ENCODE assay signal across 9 mouse cellular contexts in the genomic region with DNA sequence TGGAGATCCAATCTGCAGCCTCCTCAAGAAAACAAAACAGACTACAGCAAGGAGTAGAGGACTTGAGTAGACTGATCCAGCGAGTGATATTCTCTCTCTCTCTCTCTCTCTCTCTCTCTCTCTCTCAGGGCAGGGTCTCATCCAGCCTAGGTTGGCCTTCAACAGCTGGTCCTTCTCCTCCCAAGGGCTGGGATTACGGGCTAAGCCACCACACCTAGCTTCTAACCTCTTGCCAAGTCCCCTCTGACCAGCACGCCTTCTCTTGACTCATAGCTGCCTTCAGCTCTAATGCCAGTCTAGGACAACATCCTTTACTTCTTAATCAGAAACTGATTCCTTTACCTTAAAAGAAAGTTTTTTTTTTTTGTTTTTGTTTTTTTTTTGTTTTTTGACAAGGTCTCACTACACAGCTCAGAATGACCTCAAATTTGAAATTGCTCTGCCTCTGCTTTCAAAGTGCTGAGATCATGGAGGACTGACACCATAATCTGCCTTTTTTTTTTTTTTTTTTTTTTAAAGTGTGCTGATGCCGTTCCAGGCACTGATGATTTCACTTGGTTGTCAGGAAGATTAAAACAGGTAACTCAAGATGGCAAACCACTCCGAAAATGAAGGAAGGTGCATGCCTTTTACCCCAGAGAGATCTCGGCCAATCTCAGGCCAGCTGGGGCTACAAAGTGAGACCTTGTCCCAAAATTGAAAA. TPM values are rescaled to one million over a fixed set of nuclear protein-coding genes. Genes with fewer than 3 reads are reported as not detected.
DNase-seq lines count a peak whose midpoint lies in the region; ATAC-seq and TF ChIP-seq lines count a peak whose summit lies in the region.
"Had no signal": no experiment of that assay in that cellular context is flagged by ENCODE, and none has a peak within 500 bp of the region (broad histone marks: within the 10 kb centered on the region; RNA-seq: fewer than 3 reads in every experiment).

No protein-coding gene starts in this region.

- no peak for DNase-seq in heart, adult 2 months
- DNase-seq in heart, adult 11 months: no peak
- DNase-seq in lung, postnatal 14 days: no peak
- no peak for DNase-seq in B cell, adult 2 months
- no peak for DNase-seq in layer of hippocampus, adult 11-12 months (ENCODE audit: low spot score)

- no peak overlapping the region for H3K4me2 ChIP-seq in lung, embryonic 15.5 days
- H3K4me2 ChIP-seq in embryonic facial prominence, embryonic 13.5 days: no peak overlapping the region
- peak overlapping the region; percentile 92 for H3K4me2 ChIP-seq in myocyte (ENCODE audit: low read depth)
- H3K4me2 ChIP-seq: limb, embryonic 13.5 days had no signal

- ATAC-seq in lung, embryonic 15.5 days (ENCODE audit: borderline replicate concordance, extremely low read depth, low FRiP score, low TSS enrichment): no peak
- no peak for ATAC-seq in embryonic facial prominence, embryonic 13.5 days (ENCODE audit: insufficient number of reproducible peaks, insufficient read depth, low FRiP score, low TSS enrichment, low read depth)

- H3K27ac ChIP-seq in heart, adult 2 months: peak overlapping the region; percentile 97
- H3K27ac ChIP-seq in lung, embryonic 15.5 days: peak overlapping the region; percentile 82
- 0 out of 2 replicates have a peak overlapping the region, but pooled peaks have one; percentile 24 for H3K27ac ChIP-seq in embryonic facial prominence, embryonic 13.5 days
- H3K27ac ChIP-seq: limb, embryonic 13.5 days had no signal

- TF ChIP-seq CTCF in heart, adult 2 months (IDR thresholded peaks at IDR 0.05): no peak

- no peak overlapping the region for H3K4me3 ChIP-seq in heart, adult 2 months
- H3K4me3 ChIP-seq in lung, embryonic 15.5 days: no peak overlapping the region
- no peak overlapping the region for H3K4me3 ChIP-seq in embryonic facial prominence, embryonic 13.5 days
- no peak overlapping the region for H3K4me3 ChIP-seq in myocyte
- H3K4me3 ChIP-seq: limb, embryonic 13.5 days had no signal

- no peaks in the 10 kb centered on the region for H3K36me3 ChIP-seq in heart, adult 2 months (ENCODE audit: control insufficient read depth, insufficient read depth, low read length)
- H3K36me3 ChIP-seq in lung, embryonic 15.5 days: no peaks in the 10 kb centered on the region
- H3K36me3 ChIP-seq in embryonic facial prominence, embryonic 13.5 days: 0 out of 2 replicates have a peak, but pooled peaks cover 6% of the 10 kb centered on the region
- peaks cover 11% of the 10 kb centered on the region for H3K36me3 ChIP-seq in myocyte (ENCODE audit: control insufficient read depth, insufficient read depth)

- H3ac ChIP-seq in myocyte (ENCODE audit: control insufficient read depth, insufficient read length): no peak overlapping the region

- intact Hi-C loops in heart, adult 2 months (cut with DNase I): no loop called here

- no peaks in the 10 kb centered on the region for H3K9me3 ChIP-seq in lung, embryonic 15.5 days
- H3K9me3 ChIP-seq in embryonic facial prominence, embryonic 13.5 days: no peaks in the 10 kb centered on the region
- H3K9me3 ChIP-seq: limb, embryonic 13.5 days had no signal

- no peak for TF ChIP-seq EP300 in heart, adult 2 months (IDR thresholded peaks at IDR 0.05; ENCODE audit: insufficient read depth, low read depth, low read length)

- no peaks in the 10 kb centered on the region for H3K27me3 ChIP-seq in heart, adult 2 months (ENCODE audit: control insufficient read depth, insufficient read depth, low read length)
- H3K27me3 ChIP-seq in lung, embryonic 15.5 days: no peaks in the 10 kb centered on the region
- no peaks in the 10 kb centered on the region for H3K27me3 ChIP-seq in embryonic facial prominence, embryonic 13.5 days
- H3K27me3 ChIP-seq in myocyte (ENCODE audit: control insufficient read depth, insufficient read depth, insufficient read length): no peaks in the 10 kb centered on the region
- H3K27me3 ChIP-seq: limb, embryonic 13.5 days had no signal

- no peak overlapping the region for H3K9ac ChIP-seq in heart, adult 2 months (ENCODE audit: low read depth, low read length)
- no peak overlapping the region for H3K9ac ChIP-seq in lung, embryonic 15.5 days
- H3K9ac ChIP-seq in embryonic facial prominence, embryonic 13.5 days: no peak overlapping the region
- H3K9ac ChIP-seq: limb, embryonic 13.5 days had no signal

- TF ChIP-seq POLR2A in heart, adult 2 months (IDR thresholded peaks at IDR 0.05; ENCODE audit: insufficient read depth, low read depth, low read length): no peak
- peak; percentile 26 for TF ChIP-seq POLR2A in myocyte (IDR thresholded peaks at IDR 0.05; ENCODE audit: insufficient read length, low read depth)

- H3K4me1 ChIP-seq in heart, adult 2 months (ENCODE audit: control insufficient read depth, insufficient read depth, low read length): peaks cover 31% of the 10 kb centered on the region
- peaks cover 53% of the 10 kb centered on the region for H3K4me1 ChIP-seq in lung, embryonic 15.5 days
- H3K4me1 ChIP-seq in embryonic facial prominence, embryonic 13.5 days: peaks cover 25% of the 10 kb centered on the region

- 52% methylated on average over 6 of the region's 6 CpGs for WGBS in heart, adult 2 months
- 60% methylated on average over 6 of the region's 6 CpGs for WGBS in lung, embryonic 15.5 days
- WGBS in embryonic facial prominence, embryonic 13.5 days: 70% methylated on average over 6 of the region's 6 CpGs

- no peaks in the 10 kb centered on the region for H3K79me2 ChIP-seq in heart, adult 2 months (replicated peaks; ENCODE audit: control insufficient read depth, insufficient read depth, low read length)
- H3K79me2 ChIP-seq in myocyte (ENCODE audit: control insufficient read depth, insufficient read depth): peaks cover 13% of the 10 kb centered on the region

TF ChIP-seq in myocyte, 11 proteins besides CTCF, POLR2A, EP300 and RAD21:
- TF ChIP-seq MYOG (IDR thresholded peaks at IDR 0.05; ENCODE audit: control insufficient read depth in 1 of 3, insufficient read depth in 1 of 3, insufficient read length in 2 of 3, low read depth in 2 of 3) (peak in 2 of 3 experiments; percentile 35 to 80), E2F4 (IDR thresholded peaks at IDR 0.05; ENCODE audit: insufficient read depth) (no peak), MYOD1 (IDR thresholded peaks at IDR 0.05; ENCODE audit: control insufficient read depth in 1 of 3, insufficient read length in 2 of 3, low read depth in 2 of 3) (peak in 2 of 3 experiments; percentile 75 to 84), POLR2AphosphoS2 (IDR thresholded peaks at IDR 0.05; ENCODE audit: insufficient read length, low read depth) (peak; percentile 63), TCF3 (IDR thresholded peaks at IDR 0.05; ENCODE audit: insufficient read length, low read depth) (no peak)

RNA-seq across cellular contexts. Expression of a gene that starts 33.5 kb away (rescaled TPM):
- total RNA-seq in heart, adult 2 months (2021): 1 to 10 TPM; 5.7 to 6.2 TPM
- 4.7 and 8.3 TPM in 2 replicates for polyA plus RNA-seq in heart, adult 2 months (2012; rRNA removed)
- 14.8 and 16.1 TPM in 2 replicates for polyA plus RNA-seq in lung, embryonic 15.5 days (2015; fragmentation: Nextera tagmentation; extraction: Ambion mirVana)
- 13.5 and 13.8 TPM in 2 replicates for polyA plus RNA-seq in embryonic facial prominence, embryonic 13.5 days (2015; fragmentation: Nextera tagmentation; extraction: Ambion mirVana)
- polyA plus RNA-seq in myocyte (2012; fragmentation: generic; extraction: Trizol): 6.6 TPM

RNA-seq across cellular contexts. Expression of a gene that starts 33.7 kb away (rescaled TPM):
- 10 to 100 TPM; 18.3 to 22.4 TPM for total RNA-seq in heart, adult 2 months (2021)
- polyA plus RNA-seq in heart, adult 2 months (2012; rRNA removed): 6.4 and 8.1 TPM in 2 replicates
- polyA plus RNA-seq in lung, embryonic 15.5 days (2015; fragmentation: Nextera tagmentation; extraction: Ambion mirVana): 59.0 and 61.1 TPM in 2 replicates
- polyA plus RNA-seq in embryonic facial prominence, embryonic 13.5 days (2015; fragmentation: Nextera tagmentation; extraction: Ambion mirVana): 77.8 and 78.9 TPM in 2 replicates
- 13.0 TPM for polyA plus RNA-seq in myocyte (2012; fragmentation: generic; extraction: Trizol)

Comparison
In these comparisons a context has a peak if more than half of its experiments do, and no peak if none do; other contexts are left out.
1. H3K27ac ChIP-seq: peak in every context shown above with its lines; median percentile 97 in heart, adult 2 months; 82 in lung, embryonic 15.5 days; 24 in embryonic facial prominence, embryonic 13.5 days.